Mouse (Mus musculus) embryonic fibroblast, embryonic 13.5 days (primary cell): Measurements from ENCODE around the gene Celsr3. TPM values are rescaled to one million over a fixed set of nuclear protein-coding genes. Genes with fewer than 3 reads are reported as not detected.

Experiments used
- H3K27ac ChIP-seq: 2 replicates; pipeline ENCODE4 v1.5.1; 2012; ENCODE audit warnings: low read length, control low read depth, inconsistent platforms; ENCODE audit not compliant: insufficient read depth
- H3K4me1 ChIP-seq: 2 replicates; pipeline ENCODE4 v1.6.1; 2011; ENCODE audit warnings: low read length; ENCODE audit not compliant: control insufficient read depth, insufficient read depth
- H3K4me3 ChIP-seq: 2 replicates; pipeline ENCODE4 v1.5.1; 2011; ENCODE audit warnings: mild to moderate bottlenecking, control low read depth, low read length; ENCODE audit not compliant: insufficient read depth
- CTCF ChIP-seq: IDR thresholded peaks from 2 replicates; pipeline ENCODE4 v1.5.1; 2011; ENCODE audit warnings: mild to moderate bottlenecking, control low read depth, low read length, moderate library complexity, borderline replicate concordance; ENCODE audit not compliant: insufficient read depth
- POLR2A ChIP-seq: IDR thresholded peaks from 2 replicates; pipeline ENCODE4 v1.6.1; 2011; ENCODE audit warnings: low read depth, mild to moderate bottlenecking, control low read depth, low read length, moderate library complexity
- polyA plus RNA-seq: library from polyadenylated mRNA; stranded (reverse); fragments of >200 nt; gene quantifications from 2 replicates; pipeline ENCODE4 v1.2.4, GENCODE M21; 2011; ENCODE audit warnings: low read depth; ENCODE audit not compliant: missing spikeins, insufficient read length

The Celsr3 gene
- polyA plus RNA-seq, 1 experiment = 0.42 TPM

DNA sequence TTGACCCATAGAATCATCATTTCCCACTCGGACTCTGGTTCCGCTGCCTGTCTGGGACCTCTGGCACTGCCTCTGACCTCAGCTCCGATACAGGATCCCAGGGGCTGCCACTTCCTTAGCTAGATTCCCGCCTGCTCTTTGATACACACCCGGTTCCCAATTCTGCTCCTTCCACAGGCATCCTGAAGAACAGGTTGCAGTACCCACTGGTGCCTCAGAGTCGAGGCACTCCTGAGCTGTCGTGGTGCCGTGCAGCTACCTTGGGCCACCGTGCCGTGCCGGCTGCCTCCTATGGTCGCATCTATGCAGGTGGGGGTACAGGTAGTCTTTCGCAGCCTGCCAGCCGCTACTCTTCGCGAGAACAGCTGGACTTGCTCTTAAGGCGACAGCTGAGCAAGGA is 22.3 kb downstream of the Celsr3 start:
- TF ChIP-seq CTCF = no peak
- TF ChIP-seq POLR2A = no peak
- no peak overlapping the region for H3K27ac ChIP-seq
- H3K4me3 ChIP-seq = no peak overlapping the region
- no peaks in the 10 kb centered on the region for H3K4me1 ChIP-seq

DNA sequence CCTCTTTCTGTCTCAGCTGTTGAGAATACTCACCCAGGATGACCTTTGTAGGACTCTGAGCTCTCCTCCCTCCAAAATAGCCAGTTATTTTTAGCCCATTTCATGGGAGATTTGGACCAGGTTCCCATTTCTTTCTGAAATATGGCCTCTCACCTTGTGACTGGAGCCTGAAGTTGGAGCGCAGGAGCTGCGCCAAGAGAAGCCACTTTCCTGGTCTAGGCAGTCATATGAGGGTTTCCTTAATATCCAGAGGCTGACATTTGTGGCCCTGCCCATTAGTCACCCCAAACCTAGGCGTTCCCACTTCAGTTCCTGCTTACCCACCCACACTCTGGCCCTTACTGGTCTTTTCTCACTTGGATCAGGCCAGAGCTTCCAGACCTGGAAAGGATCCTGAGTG is 26.9 kb downstream of the Celsr3 start, which contains the start of gene Slc26a6:
Gene Slc26a6, plus strand, starts transcription at position 308 of the 400 bp plus-strand sequence.
- Histone ChIP-seq H3K4me1 (no peaks in the 10 kb centered on the region), H3K4me3 (peak within 1 kb of the TSS; percentile 76), H3K27ac (peak within 1 kb of the TSS; percentile 63)
- TF ChIP-seq POLR2A (no peak), CTCF (no peak)

DNA sequence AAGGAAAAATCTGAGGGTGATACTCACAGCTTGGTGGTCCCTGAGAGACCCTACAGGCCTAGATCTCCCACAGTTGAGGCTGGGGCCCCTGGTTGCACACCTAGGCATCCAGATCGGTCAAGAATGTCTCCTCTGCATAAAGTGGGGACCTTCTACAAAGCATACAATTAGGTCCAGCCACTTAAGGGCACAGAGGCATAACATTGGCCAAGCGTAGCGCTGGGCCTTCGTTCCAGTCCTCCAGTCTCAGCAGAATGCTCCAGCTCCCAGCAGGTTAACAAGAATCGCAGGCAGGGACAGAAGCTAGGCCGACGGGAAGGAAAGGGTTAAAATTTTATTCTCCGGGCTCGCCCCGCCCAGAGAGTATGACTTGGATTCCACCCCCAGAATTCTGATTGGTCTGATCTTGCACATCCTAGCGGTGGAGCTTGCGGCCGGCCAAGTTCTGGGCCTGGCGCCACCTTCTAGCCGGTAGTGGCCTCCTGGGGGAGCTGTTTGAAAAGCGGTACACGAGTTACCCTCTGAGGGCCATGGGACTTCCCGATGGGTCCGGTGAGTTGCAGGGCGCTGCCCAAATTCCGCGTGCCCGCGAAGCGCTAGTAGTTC is 27.6 kb downstream of the Celsr3 start:
- TF ChIP-seq CTCF (peak; percentile 34; the same call in 1 of the 2 replicates), POLR2A (peak; percentile 40; the same call in 1 of the 2 replicates)
- H3K4me3 ChIP-seq = peak overlapping the region; percentile 76
- no peaks in the 10 kb centered on the region for H3K4me1 ChIP-seq
- H3K27ac ChIP-seq = peak overlapping the region; percentile 63

DNA sequence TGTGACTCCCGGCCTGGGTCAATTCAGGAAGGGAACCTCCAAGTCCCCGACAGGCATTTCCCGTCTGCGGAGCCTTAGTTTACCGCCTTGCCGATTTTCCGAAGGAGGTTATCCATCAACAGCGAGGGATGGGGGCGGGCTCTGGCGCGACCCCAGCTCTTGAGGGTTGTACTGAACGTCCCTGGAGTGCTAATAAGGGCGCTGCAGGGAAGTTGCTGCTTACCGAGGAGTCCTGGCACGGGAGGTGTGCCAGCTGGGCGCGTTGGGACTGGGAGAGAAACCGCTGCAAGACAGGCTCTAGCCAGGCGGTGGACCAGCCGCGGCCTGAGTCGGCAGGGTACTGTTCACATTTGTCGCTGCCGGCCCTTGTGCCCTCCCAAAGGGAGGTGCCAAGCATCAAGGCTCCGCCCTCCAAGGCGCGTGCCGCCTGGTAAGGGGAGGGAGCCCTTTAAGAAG is 28.1 kb downstream of the Celsr3 start:
- H3K4me3 ChIP-seq = peak overlapping the region; percentile 76
- TF ChIP-seq POLR2A = peak; percentile 98
- TF ChIP-seq CTCF = no peak
- H3K27ac ChIP-seq = peak overlapping the region; percentile 63
- no peaks in the 10 kb centered on the region for H3K4me1 ChIP-seq

DNA sequence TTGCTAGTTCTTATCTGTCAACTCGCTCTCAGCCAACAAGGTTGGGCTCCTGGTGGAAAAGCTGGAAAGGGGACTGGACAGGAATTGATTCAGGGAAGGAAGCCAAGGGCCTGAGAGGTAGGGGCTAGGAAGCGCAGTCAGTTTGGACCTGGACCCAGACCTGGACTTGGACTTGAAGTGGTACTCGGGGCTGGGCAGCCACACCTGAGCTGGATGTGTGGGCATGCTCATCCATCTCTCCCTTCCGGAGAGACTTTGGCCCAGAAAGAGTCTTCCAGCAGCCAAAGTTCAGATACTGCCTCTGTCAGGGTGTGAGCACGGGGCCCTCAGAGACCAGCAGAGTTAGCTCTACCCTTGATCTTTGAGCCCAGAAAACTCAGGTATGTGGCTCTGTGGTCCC is 29.2 kb downstream of the Celsr3 start:
- Histone ChIP-seq H3K27ac (no peak overlapping the region), H3K4me1 (no peaks in the 10 kb centered on the region), H3K4me3 (no peak overlapping the region)
- no peak for TF ChIP-seq CTCF
- no peak for TF ChIP-seq POLR2A

DNA sequence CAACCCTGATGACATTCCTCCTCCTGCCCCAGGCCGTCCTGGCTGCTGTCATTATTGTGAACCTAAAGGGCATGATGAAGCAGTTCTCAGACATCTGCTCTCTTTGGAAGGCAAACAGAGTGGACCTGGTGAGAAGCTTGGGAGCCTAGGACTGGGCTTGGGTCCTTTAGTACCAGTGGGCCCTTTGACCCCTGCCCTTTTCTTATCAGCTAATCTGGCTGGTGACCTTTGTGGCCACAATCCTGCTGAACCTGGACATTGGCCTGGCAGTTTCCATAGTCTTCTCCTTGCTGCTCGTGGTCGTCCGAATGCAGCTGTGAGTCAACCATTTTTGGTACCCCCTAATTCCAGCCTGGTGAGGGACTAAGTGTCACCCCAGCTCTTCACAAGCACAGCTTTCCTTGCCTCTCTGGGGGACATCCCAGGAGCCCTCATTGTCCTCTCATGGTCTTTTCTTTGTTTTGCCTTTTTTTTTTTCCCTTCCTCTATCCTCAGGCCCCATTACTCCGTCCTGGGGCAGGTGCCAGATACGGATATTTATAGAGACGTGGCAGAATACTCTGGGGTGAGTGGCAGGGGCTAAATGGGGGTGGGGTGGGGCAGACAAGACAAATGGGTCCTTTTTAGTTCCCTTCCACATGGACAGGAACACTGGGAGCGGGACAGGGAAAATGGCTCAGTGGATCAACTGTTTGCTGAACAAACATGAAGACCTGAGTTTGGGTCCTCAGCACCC is 32.8 kb downstream of the Celsr3 start:
- TF ChIP-seq CTCF (no peak), POLR2A (no peak)
- Histone ChIP-seq H3K4me1 (no peaks in the 10 kb centered on the region), H3K4me3 (no peak overlapping the region), H3K27ac (no peak overlapping the region)

Other genes starting within 250 kb of the Celsr3 start
- gene Wdr6, start 247.6 kb upstream of the Celsr3 start, polyA plus RNA-seq = 40.4 and 42.8 TPM in 2 replicates
- gene P4htm, start 228.7 kb upstream of the Celsr3 start, polyA plus RNA-seq = 3.4 and 4.8 TPM in 2 replicates
- gene Arih2, start 176.9 kb upstream of the Celsr3 start, polyA plus RNA-seq = 65.9 and 73.9 TPM in 2 replicates
- gene Slc25a20, start 164.2 kb upstream of the Celsr3 start, polyA plus RNA-seq = 35.0 and 36.6 TPM in 2 replicates
- 61.9 and 78.8 TPM in 2 replicates for gene Prkar2a, start 137.0 kb upstream of the Celsr3 start, polyA plus RNA-seq
- gene Ip6k2, start 42.5 kb upstream of the Celsr3 start, polyA plus RNA-seq = 83.0 and 93.8 TPM in 2 replicates
- gene Nckipsd, start 18.0 kb upstream of the Celsr3 start, polyA plus RNA-seq = 7.6 and 8.7 TPM in 2 replicates
- gene Slc26a6, start 27.0 kb downstream of the Celsr3 start, polyA plus RNA-seq = 9.7 and 10.1 TPM in 2 replicates
- gene Tmem89, start 88.3 kb downstream of the Celsr3 start, polyA plus RNA-seq = not detected in 2 replicates
- gene Uqcrc1, start 110.3 kb downstream of the Celsr3 start, polyA plus RNA-seq = 165 and 176 TPM in 2 replicates
- 48.8 and 70.7 TPM in 2 replicates for gene Col7a1, start 127.3 kb downstream of the Celsr3 start, polyA plus RNA-seq
- 1.7 and 1.9 TPM in 2 replicates for gene Ucn2, start 159.7 kb downstream of the Celsr3 start, polyA plus RNA-seq
- 6.0 and 7.1 TPM in 2 replicates for gene Pfkfb4, start 165.5 kb downstream of the Celsr3 start, polyA plus RNA-seq
- 230 and 252 TPM in 2 replicates for gene Shisa5, start 212.2 kb downstream of the Celsr3 start, polyA plus RNA-seq
- 8.2 and 12.8 TPM in 2 replicates for gene Trex1, start 233.4 kb downstream of the Celsr3 start, polyA plus RNA-seq
- 12.5 and 13.0 TPM in 2 replicates for gene Atrip, start 247.8 kb downstream of the Celsr3 start, polyA plus RNA-seq